Mouse (Mus musculus) urinary bladder, adult 2 months (tissue): Measurements from ENCODE around the gene Brip1. TPM values are rescaled to one million over a fixed set of nuclear protein-coding genes. Genes with fewer than 3 reads are reported as not detected.

Experiments used
- DNase-seq: peaks from one replicate; pipeline ENCODE4 v3.0.0; 2022; ENCODE audit warnings: low spot score
- polyA plus RNA-seq: library from polyadenylated mRNA; depleted of rRNA; stranded (reverse); fragments of >200 nt; gene quantifications from 2 replicates; pipeline ENCODE4 v1.2.3, GENCODE M21; 2012; rRNA removed

Brip1 gene
- polyA plus RNA-seq, 1 experiment: 0.43 TPM

GRCm38 (mm10) chr11:86022439-86022838 is 178.6 kb downstream of the Brip1 start:
- DNase-seq: no peak

GRCm38 (mm10) chr11:86020033-86020432 is 181.0 kb downstream of the Brip1 start:
- no peak for DNase-seq

- no peak for DNase-seq
These were observed 184.8 kb downstream of the Brip1 start for GRCm38 (mm10) chr11:86016242-86016641.

- no peak for DNase-seq
These were observed 187.9 kb downstream of the Brip1 start for GRCm38 (mm10) chr11:86013087-86013486.

GRCm38 (mm10) chr11:86010458-86010857 is 190.5 kb downstream of the Brip1 start:
- no peak for DNase-seq

- no peak for DNase-seq
These were observed 192.6 kb downstream of the Brip1 start for GRCm38 (mm10) chr11:86008211-86008905.

Other genes starting within 250 kb of the Brip1 start
- gene Ints2, start 56.4 kb upstream of the Brip1 start, polyA plus RNA-seq: 12.1 and 13.9 TPM in 2 replicates
- gene Med13, start 156.4 kb upstream of the Brip1 start, polyA plus RNA-seq: 12.9 and 15.4 TPM in 2 replicates